Mouse (Mus musculus): Measurements from ENCODE around the gene Vmn1r231. TPM values are rescaled to one million over a fixed set of nuclear protein-coding genes. Genes with fewer than 3 reads are reported as not detected.

Gene Vmn1r231
- polyA plus RNA-seq (2015; fragmentation: Nextera tagmentation; extraction: Ambion mirVana) = not detected in 2 replicates

- Histone ChIP-seq H3K9me3 (ENCODE audit: control insufficient read depth, low read length) (no peaks in the 10 kb centered on the region), H3K4me2 (ENCODE audit: low read depth, low read length) (no peak within 1 kb of the TSS), H3K4me1 (replicated peaks; ENCODE audit: control insufficient read depth, insufficient read depth, low read length) (no peaks in the 10 kb centered on the region), H3K27ac (ENCODE audit: low read length) (no peak within 1 kb of the TSS), H3K27me3 (ENCODE audit: control insufficient read depth, insufficient read depth, low read depth, low read length) (no peaks in the 10 kb centered on the region), H3K36me3 (ENCODE audit: control insufficient read depth, insufficient read depth, low read length) (no peaks in the 10 kb centered on the region), H3K4me3 (ENCODE audit: low read length) (no peak within 1 kb of the TSS), H3K9ac (ENCODE audit: low read length) (no peak within 1 kb of the TSS)
- ATAC-seq (ENCODE audit: low read depth) = no peak
- WGBS = 51% methylated on average over 2 of the region's 2 CpGs
Measured at GRCm38 (mm10) chr17:20904991-20905390, at the start of gene Vmn1r231. Vmn1r231 (minus strand) TSS chr17:20905091.

- H3K4me1 ChIP-seq (replicated peaks; ENCODE audit: control insufficient read depth, insufficient read depth, low read length) = peaks cover 10% of the 10 kb centered on the region
- peak overlapping the region; percentile 69 for H3K4me2 ChIP-seq (ENCODE audit: low read depth, low read length)
- H3K4me3 ChIP-seq (ENCODE audit: low read length) = peak overlapping the region; percentile 92
- peak overlapping the region; percentile 92 for H3K9ac ChIP-seq (ENCODE audit: low read length)
- H3K36me3 ChIP-seq (ENCODE audit: control insufficient read depth, insufficient read depth, low read length) = no peaks in the 10 kb centered on the region
- no peaks in the 10 kb centered on the region for H3K27me3 ChIP-seq (ENCODE audit: control insufficient read depth, insufficient read depth, low read depth, low read length)
- H3K27ac ChIP-seq (ENCODE audit: low read length) = no peak overlapping the region
- no peak for ATAC-seq (ENCODE audit: low read depth)
- H3K9me3 ChIP-seq (ENCODE audit: control insufficient read depth, low read length) = no peaks in the 10 kb centered on the region
Measured at GRCm38 (mm10) chr17:20946636-20947035, 41.7 kb upstream of the Vmn1r231 start.

- Histone ChIP-seq H3K9me3 (ENCODE audit: control insufficient read depth, low read length) (no peaks in the 10 kb centered on the region), H3K4me1 (replicated peaks; ENCODE audit: control insufficient read depth, insufficient read depth, low read length) (peaks cover 10% of the 10 kb centered on the region), H3K4me2 (ENCODE audit: low read depth, low read length) (peak overlapping the region; percentile 69), H3K4me3 (ENCODE audit: low read length) (peak overlapping the region; percentile 92), H3K36me3 (ENCODE audit: control insufficient read depth, insufficient read depth, low read length) (no peaks in the 10 kb centered on the region), H3K27me3 (ENCODE audit: control insufficient read depth, insufficient read depth, low read depth, low read length) (no peaks in the 10 kb centered on the region), H3K27ac (ENCODE audit: low read length) (peak overlapping the region; percentile 98), H3K9ac (ENCODE audit: low read length) (peak overlapping the region; percentile 92)
- under 1% methylated on average over 13 of the region's 13 CpGs for WGBS
- no peak for ATAC-seq (ENCODE audit: low read depth)
Measured at GRCm38 (mm10) chr17:20946026-20946565, 41.2 kb upstream of the Vmn1r231 start.

GRCm38 (mm10) chr17:20944985-20945891 is 40.3 kb upstream of the Vmn1r231 start, which contains the start of gene Ppp2r1a:
Ppp2r1a (plus strand) TSS chr17:20945311.
- H3K4me2 ChIP-seq (ENCODE audit: low read depth, low read length) = peak within 1 kb of the TSS; percentile 69
- H3K9me3 ChIP-seq (ENCODE audit: control insufficient read depth, low read length) = no peaks in the 10 kb centered on the region
- peak within 1 kb of the TSS; percentile 92 for H3K9ac ChIP-seq (ENCODE audit: low read length)
- no peaks in the 10 kb centered on the region for H3K27me3 ChIP-seq (ENCODE audit: control insufficient read depth, insufficient read depth, low read depth, low read length)
- no peaks in the 10 kb centered on the region for H3K36me3 ChIP-seq (ENCODE audit: control insufficient read depth, insufficient read depth, low read length)
- H3K27ac ChIP-seq (ENCODE audit: low read length) = peak within 1 kb of the TSS; percentile 98
- H3K4me1 ChIP-seq (replicated peaks; ENCODE audit: control insufficient read depth, insufficient read depth, low read length) = peaks cover 10% of the 10 kb centered on the region
- under 1% methylated on average over 69 of the region's 69 CpGs for WGBS
- ATAC-seq (ENCODE audit: low read depth) = peak; percentile 98
- peak within 1 kb of the TSS; percentile 92 for H3K4me3 ChIP-seq (ENCODE audit: low read length)

GRCm38 (mm10) chr17:20944226-20944625 is 39.3 kb upstream of the Vmn1r231 start:
- Histone ChIP-seq H3K9ac (ENCODE audit: low read length) (peak overlapping the region; percentile 60), H3K36me3 (ENCODE audit: control insufficient read depth, insufficient read depth, low read length) (no peaks in the 10 kb centered on the region), H3K9me3 (ENCODE audit: control insufficient read depth, low read length) (no peaks in the 10 kb centered on the region), H3K4me2 (ENCODE audit: low read depth, low read length) (peak overlapping the region; percentile 56), H3K4me1 (replicated peaks; ENCODE audit: control insufficient read depth, insufficient read depth, low read length) (peaks cover 10% of the 10 kb centered on the region), H3K27me3 (ENCODE audit: control insufficient read depth, insufficient read depth, low read depth, low read length) (no peaks in the 10 kb centered on the region), H3K4me3 (ENCODE audit: low read length) (peak overlapping the region; percentile 51), H3K27ac (ENCODE audit: low read length) (peak overlapping the region; percentile 89)
- ATAC-seq (ENCODE audit: low read depth) = no peak
- WGBS = 40% methylated on average over 3 of the region's 3 CpGs

GRCm38 (mm10) chr17:20919614-20920013 is 14.7 kb upstream of the Vmn1r231 start, which contains the start of gene Vmn1r232:
Vmn1r232 (minus strand) TSS chr17:20919714.
- no peaks in the 10 kb centered on the region for H3K4me1 ChIP-seq (replicated peaks; ENCODE audit: control insufficient read depth, insufficient read depth, low read length)
- no peak within 1 kb of the TSS for H3K4me3 ChIP-seq (ENCODE audit: low read length)
- H3K4me2 ChIP-seq (ENCODE audit: low read depth, low read length) = no peak within 1 kb of the TSS
- H3K27me3 ChIP-seq (ENCODE audit: control insufficient read depth, insufficient read depth, low read depth, low read length) = no peaks in the 10 kb centered on the region
- 33% methylated on average over 1 of the region's 1 CpGs for WGBS
- no peaks in the 10 kb centered on the region for H3K36me3 ChIP-seq (ENCODE audit: control insufficient read depth, insufficient read depth, low read length)
- H3K9ac ChIP-seq (ENCODE audit: low read length) = no peak within 1 kb of the TSS
- no peak within 1 kb of the TSS for H3K27ac ChIP-seq (ENCODE audit: low read length)
- H3K9me3 ChIP-seq (ENCODE audit: control insufficient read depth, low read length) = no peaks in the 10 kb centered on the region
- ATAC-seq (ENCODE audit: low read depth) = no peak

- Histone ChIP-seq H3K27me3 (ENCODE audit: control insufficient read depth, insufficient read depth, low read depth, low read length) (no peaks in the 10 kb centered on the region), H3K36me3 (ENCODE audit: control insufficient read depth, insufficient read depth, low read length) (no peaks in the 10 kb centered on the region), H3K4me1 (replicated peaks; ENCODE audit: control insufficient read depth, insufficient read depth, low read length) (no peaks in the 10 kb centered on the region), H3K4me3 (ENCODE audit: low read length) (no peak within 1 kb of the TSS), H3K9me3 (ENCODE audit: control insufficient read depth, low read length) (no peaks in the 10 kb centered on the region), H3K9ac (ENCODE audit: low read length) (no peak within 1 kb of the TSS), H3K27ac (ENCODE audit: low read length) (no peak within 1 kb of the TSS), H3K4me2 (ENCODE audit: low read depth, low read length) (no peak within 1 kb of the TSS)
- 8% methylated on average over 1 of the region's 1 CpGs for WGBS
- no peak for ATAC-seq (ENCODE audit: low read depth)
Measured at GRCm38 (mm10) chr17:20840144-20840543, 64.7 kb downstream of the Vmn1r231 start, which contains the start of gene Vmn1r230. Vmn1r230 (plus strand) TSS chr17:20840444.

Other genes with a start within 250 kb of the Vmn1r231 start
- gene Vmn1r226, start 222.2 kb downstream of the Vmn1r231 start, polyA plus RNA-seq (2015; fragmentation: Nextera tagmentation; extraction: Ambion mirVana) = not detected in 2 replicates
- gene Vmn1r227, start 175.2 kb downstream of the Vmn1r231 start, polyA plus RNA-seq (2015; fragmentation: Nextera tagmentation; extraction: Ambion mirVana) = not detected in 2 replicates
- not detected in 2 replicates for gene Vmn1r228, start 118.9 kb downstream of the Vmn1r231 start, polyA plus RNA-seq (2015; fragmentation: Nextera tagmentation; extraction: Ambion mirVana)
- gene Vmn1r229, start 93.5 kb downstream of the Vmn1r231 start, polyA plus RNA-seq (2015; fragmentation: Nextera tagmentation; extraction: Ambion mirVana) = not detected in 2 replicates
- not detected in 2 replicates for gene Vmn1r230, start 64.6 kb downstream of the Vmn1r231 start, polyA plus RNA-seq (2015; fragmentation: Nextera tagmentation; extraction: Ambion mirVana)
- gene Vmn1r232, start 14.6 kb upstream of the Vmn1r231 start, polyA plus RNA-seq (2015; fragmentation: Nextera tagmentation; extraction: Ambion mirVana) = not detected in 2 replicates
- gene Ppp2r1a, start 40.2 kb upstream of the Vmn1r231 start, polyA plus RNA-seq (2015; fragmentation: Nextera tagmentation; extraction: Ambion mirVana) = 362 and 364 TPM in 2 replicates
- gene Vmn1r233, start 91.4 kb upstream of the Vmn1r231 start, polyA plus RNA-seq (2015; fragmentation: Nextera tagmentation; extraction: Ambion mirVana) = not detected in 2 replicates
- 12.4 and 14.4 TPM in 2 replicates for gene Zfp160, start 103.8 kb upstream of the Vmn1r231 start, polyA plus RNA-seq (2015; fragmentation: Nextera tagmentation; extraction: Ambion mirVana)

Measured in lung, embryonic 16.5 days (tissue).